Mouse (Mus musculus) midbrain, postnatal 0 days (tissue): ENCODE data around the gene Wdr19. TPM values are rescaled to one million over a fixed set of nuclear protein-coding genes. Genes with fewer than 3 reads are reported as not detected.

Experiments used
- ATAC-seq: fragments of 200-750 bp; cut with Nextera tagmentation; 2 replicates; pipeline ENCODE4 v1.8.0; 2017; ENCODE audit warnings: moderate number of reproducible peaks, mild to moderate bottlenecking, moderate TSS enrichment, moderate library complexity; ENCODE audit not compliant: low FRiP score
- DNase-seq: peaks from one replicate; pipeline ENCODE4 v3.0.0-alpha.2; 2015; ENCODE audit warnings: low spot score
- H3K27ac ChIP-seq: fragments of 300-500 bp; sonication (generic); 2 replicates; pipeline ENCODE4 v1.5.1; 2014; ENCODE audit warnings: low read depth, mild to moderate bottlenecking, low read length, mixed read lengths
- H3K27me3 ChIP-seq: fragments of 300-500 bp; sonication (generic); 2 replicates; pipeline ENCODE4 v1.6.1; 2014; ENCODE audit warnings: low read length, control low read depth, mixed read lengths; ENCODE audit not compliant: insufficient read depth
- H3K36me3 ChIP-seq: fragments of 300-500 bp; sonication (generic); 2 replicates; pipeline ENCODE4 v1.6.1; 2014; ENCODE audit warnings: low read length, control low read depth, mixed read lengths; ENCODE audit not compliant: insufficient read depth
- H3K4me1 ChIP-seq: fragments of 300-500 bp; sonication (generic); 2 replicates; pipeline ENCODE4 v1.6.1; 2014; ENCODE audit warnings: mild to moderate bottlenecking, control low read depth, antibody characterized with exemption, low read length, mixed read lengths; ENCODE audit not compliant: insufficient read depth
- H3K4me2 ChIP-seq: fragments of 300-500 bp; sonication (generic); 2 replicates; pipeline ENCODE4 v1.6.1; 2014; ENCODE audit warnings: low read depth, mild to moderate bottlenecking, low read length, mixed read lengths; ENCODE audit not compliant: poor library complexity, severe bottlenecking
- H3K4me3 ChIP-seq: fragments of 300-500 bp; sonication (generic); 2 replicates; pipeline ENCODE4 v1.5.1; 2014; ENCODE audit warnings: low read depth, mild to moderate bottlenecking, low read length, moderate library complexity
- H3K9ac ChIP-seq: fragments of 300-500 bp; sonication (generic); replicated peaks from 2 replicates; pipeline ENCODE4 v1.6.1; 2014; ENCODE audit warnings: mild to moderate bottlenecking, low read length, moderate library complexity, mixed read lengths; ENCODE audit not compliant: poor library complexity, severe bottlenecking
- H3K9me3 ChIP-seq: fragments of 300-500 bp; sonication (generic); 2 replicates; pipeline ENCODE4 v1.6.1; 2016; ENCODE audit warnings: low read length, control low read depth
- CTCF ChIP-seq: IDR thresholded peaks from 2 replicates; pipeline ENCODE4 v1.5.1; 2016; ENCODE audit warnings: antibody characterized with exemption, mild to moderate bottlenecking
- WGBS: fragments of 180-500 bp; shearing (Covaris S2); extraction: QIAGEN DNeasy Blood & Tissue Kit; methylation state at CpG from one replicate; pipeline ENCODE4 v1.1.7; 2014; 5-methylcytosine and 5-hydroxymethylcytosine counted together
- polyA plus RNA-seq: library from polyadenylated mRNA; unstranded; fragments of >200 nt; fragmentation: Nextera tagmentation; extraction: Ambion mirVana; gene quantifications from 2 replicates; pipeline ENCODE4 v1.2.1, GENCODE M21; 2015
- total RNA-seq: library from RNA; depleted of rRNA; stranded (reverse); fragments of >200 nt; gene quantifications from 2 replicates; pipeline ENCODE4 v1.2.3, GENCODE M21; 2014

The Wdr19 gene
- total and polyA plus RNA-seq, 2 experiments from 2014 or later: 7.6 to 17.0 TPM

DNA sequence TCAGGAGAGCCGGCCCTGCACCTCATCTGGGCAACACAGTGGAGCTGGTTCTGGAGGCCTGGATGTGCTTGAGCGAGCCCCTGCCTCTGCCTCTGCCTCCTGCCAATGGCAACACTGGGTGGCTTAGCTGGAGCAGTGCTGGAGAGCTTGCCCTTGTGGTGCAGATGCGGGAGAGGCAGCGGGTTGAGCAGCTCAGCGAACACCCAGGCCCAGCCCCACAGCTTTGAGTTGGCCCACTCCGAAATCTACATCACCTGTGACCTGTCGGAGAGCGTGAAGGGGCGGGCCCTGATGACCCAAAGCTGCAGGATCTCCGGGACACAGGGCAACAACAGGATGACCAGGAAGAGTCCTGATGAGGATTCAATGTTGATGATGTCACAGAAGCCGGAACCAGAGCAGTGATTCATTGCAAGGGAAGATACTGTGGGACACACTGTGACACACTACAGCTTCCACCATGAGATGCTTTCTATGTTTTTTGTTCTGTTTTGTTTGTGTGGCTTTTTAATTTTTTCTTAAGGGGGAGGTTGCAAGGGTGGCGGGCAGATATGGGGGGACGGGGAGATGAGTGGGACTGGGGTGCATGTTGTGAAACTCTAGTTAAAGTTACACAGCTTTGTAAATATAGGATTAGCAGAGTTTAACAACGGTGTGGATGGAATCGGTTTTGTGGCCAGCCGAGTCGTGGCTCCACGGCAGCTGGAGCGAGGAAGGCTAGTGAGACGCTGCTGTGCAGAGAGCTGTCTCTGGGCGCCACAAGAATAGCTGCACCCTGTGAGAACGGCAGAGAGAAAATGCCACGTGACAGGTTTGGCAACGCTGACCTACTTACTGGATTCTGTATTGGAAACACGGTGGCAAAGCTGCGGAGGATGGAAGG is 24.2 kb upstream of the Wdr19 start:
- Histone ChIP-seq H3K9ac (peak overlapping the region; percentile 39), H3K27ac (peak overlapping the region; percentile 84), H3K9me3 (no peaks in the 10 kb centered on the region), H3K36me3 (no peaks in the 10 kb centered on the region), H3K27me3 (no peaks in the 10 kb centered on the region), H3K4me2 (peak overlapping the region; percentile 39), H3K4me3 (no peak overlapping the region), H3K4me1 (peaks cover 9% of the 10 kb centered on the region; the same call in 1 of the 2 replicates)
- ATAC-seq: peak; percentile 84
- no peak for TF ChIP-seq CTCF
- 45% methylated on average over 26 of the region's 26 CpGs for WGBS
- DNase-seq: peak; percentile 76

DNA sequence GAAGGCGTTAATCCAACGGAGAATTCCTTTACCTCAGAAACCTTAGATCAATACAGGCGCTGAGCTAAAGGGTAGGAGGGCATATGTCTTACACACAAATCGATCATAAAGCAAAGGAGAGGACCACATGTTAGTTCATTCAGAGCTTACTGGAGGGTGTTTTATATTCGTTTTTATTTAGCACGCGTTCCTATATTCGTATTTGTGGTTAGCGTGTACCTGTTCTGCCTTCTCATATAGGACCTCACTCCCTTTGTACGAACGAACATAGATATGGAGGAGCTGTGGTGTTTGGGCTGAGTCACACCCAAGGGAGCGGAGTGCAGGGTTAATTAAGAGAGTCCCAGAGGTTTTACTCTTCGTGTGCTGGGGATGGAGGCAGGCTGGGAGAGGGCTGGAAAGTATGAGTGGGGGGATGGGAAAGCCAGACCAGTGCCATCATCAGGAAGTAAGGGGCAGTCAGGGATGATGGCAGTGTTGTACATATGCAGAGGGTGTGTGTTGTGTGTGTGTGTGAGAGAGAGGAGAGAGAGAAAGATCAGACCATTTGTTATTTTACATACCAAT is 23.5 kb upstream of the Wdr19 start:
- Histone ChIP-seq H3K9ac (peak overlapping the region; percentile 39), H3K4me1 (peaks cover 9% of the 10 kb centered on the region; the same call in 1 of the 2 replicates), H3K4me3 (no peak overlapping the region), H3K4me2 (peak overlapping the region; percentile 39), H3K9me3 (no peaks in the 10 kb centered on the region), H3K27ac (peak overlapping the region; percentile 84), H3K27me3 (no peaks in the 10 kb centered on the region), H3K36me3 (no peaks in the 10 kb centered on the region)
- ATAC-seq (peak; percentile 62), DNase-seq (no peak)
- peak; percentile 30; the same call in 1 of the 2 replicates for TF ChIP-seq CTCF
- WGBS: 36% methylated on average over 13 of the region's 13 CpGs

GRCm38 (mm10) chr5:65177026-65177514 is 22.4 kb upstream of the Wdr19 start:
- Histone ChIP-seq H3K9ac (no peak overlapping the region), H3K4me1 (peaks cover 13% of the 10 kb centered on the region; the same call in 1 of the 2 replicates), H3K4me3 (no peak overlapping the region), H3K27me3 (no peaks in the 10 kb centered on the region), H3K27ac (peak overlapping the region; percentile 47; the same call in 1 of the 2 replicates), H3K4me2 (no peak overlapping the region), H3K36me3 (no peaks in the 10 kb centered on the region), H3K9me3 (no peaks in the 10 kb centered on the region)
- WGBS: 51% methylated on average over 11 of the region's 11 CpGs
- ATAC-seq (no peak), DNase-seq (peak; percentile 60)
- no peak for TF ChIP-seq CTCF

DNA sequence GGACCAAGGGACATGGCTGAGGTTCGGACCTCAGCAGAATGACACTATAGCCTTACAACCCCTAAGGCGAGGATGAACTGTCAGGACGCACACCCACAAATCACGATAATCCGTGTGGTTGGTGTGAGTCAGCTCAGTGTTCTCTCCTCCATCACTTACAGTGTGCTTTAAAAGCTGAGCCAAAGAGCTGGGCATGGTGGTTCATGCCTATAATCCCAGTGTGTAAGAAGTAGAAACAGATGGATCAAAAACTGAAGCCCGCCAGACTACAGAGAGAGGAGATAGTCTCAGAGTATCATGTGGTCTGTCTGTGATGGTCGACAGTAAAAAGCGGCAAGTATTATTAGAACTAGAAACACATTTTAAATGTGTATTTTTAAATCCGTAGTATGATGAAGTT is 21.0 kb upstream of the Wdr19 start:
- H3K27me3 ChIP-seq: no peaks in the 10 kb centered on the region
- ATAC-seq (no peak), DNase-seq (no peak)
- no peak overlapping the region for H3K4me3 ChIP-seq
- H3K9me3 ChIP-seq: no peaks in the 10 kb centered on the region
- 91% methylated on average over 9 of the region's 9 CpGs for WGBS
- TF ChIP-seq CTCF: no peak
- no peak overlapping the region for H3K9ac ChIP-seq
- H3K36me3 ChIP-seq: no peaks in the 10 kb centered on the region
- H3K4me2 ChIP-seq: no peak overlapping the region
- peaks cover 13% of the 10 kb centered on the region; the same call in 1 of the 2 replicates for H3K4me1 ChIP-seq
- H3K27ac ChIP-seq: no peak overlapping the region

- DNase-seq (peak; percentile 42), ATAC-seq (peak; percentile 18)
- TF ChIP-seq CTCF: no peak
- H3K9me3 ChIP-seq: no peaks in the 10 kb centered on the region
- no peaks in the 10 kb centered on the region for H3K36me3 ChIP-seq
- H3K27ac ChIP-seq: peak overlapping the region; percentile 58
- H3K9ac ChIP-seq: 0 out of 2 replicates have a peak overlapping the region, but pooled peaks have one; percentile 29
- 55% methylated on average over 21 of the region's 21 CpGs for WGBS
- H3K4me3 ChIP-seq: no peak overlapping the region
- no peak overlapping the region for H3K4me2 ChIP-seq
- H3K27me3 ChIP-seq: no peaks in the 10 kb centered on the region
- H3K4me1 ChIP-seq: peaks cover 8% of the 10 kb centered on the region; the same call in 1 of the 2 replicates
Measured at GRCm38 (mm10) chr5:65181160-65181793, 18.2 kb upstream of the Wdr19 start.
